Mouse (Mus musculus) myocyte (in vitro differentiated cells): Measurements from ENCODE around the gene Stoml1.

Source experiments
- POLR2A ChIP-seq: IDR thresholded peaks from one replicate; pipeline ENCODE4 v1.6.1; 2011; ENCODE audit warnings: low read depth, mild to moderate bottlenecking, control low read depth, moderate library complexity; ENCODE audit not compliant: insufficient read length
- TCF12 ChIP-seq: IDR thresholded peaks from one replicate; pipeline ENCODE4 v1.6.1; 2011; ENCODE audit warnings: mild to moderate bottlenecking, control low read depth; ENCODE audit not compliant: poor library complexity, insufficient read depth, severe bottlenecking
- TCF3 ChIP-seq: IDR thresholded peaks from one replicate; pipeline ENCODE4 v1.6.1; 2011; ENCODE audit warnings: low read depth, control low read depth; ENCODE audit not compliant: insufficient read length

DNA sequence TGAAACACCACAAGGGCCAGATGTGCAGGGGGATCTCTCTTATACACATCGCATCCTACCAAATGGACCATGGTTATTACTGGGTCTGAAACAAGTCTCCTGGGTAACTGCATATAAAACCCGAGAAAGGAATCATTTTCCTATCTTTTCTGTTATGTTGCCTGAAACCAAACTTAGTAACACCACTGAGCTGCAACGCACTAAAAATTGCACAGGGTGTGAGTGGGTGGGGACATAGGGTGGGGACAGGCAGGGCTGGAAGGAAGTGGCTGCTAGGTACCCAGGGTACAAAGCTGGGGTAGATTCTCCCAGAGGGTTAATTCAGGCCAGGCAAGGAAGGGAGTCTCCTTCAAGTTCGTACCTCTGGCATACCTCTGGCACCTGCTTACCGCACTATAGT is 10.3 kb upstream of the Stoml1 start:
- TF ChIP-seq POLR2A, result no peak
- no peak for TF ChIP-seq TCF3
- no peak for TF ChIP-seq TCF12
